Mouse (Mus musculus): ENCODE results near the gene Wdr6. TPM values are rescaled to one million over a fixed set of nuclear protein-coding genes. Genes with fewer than 3 reads are reported as not detected.

The Wdr6 gene
- polyA plus RNA-seq, 1 experiment, result 52.9 TPM

- Histone ChIP-seq H3K79me2 (ENCODE audit: control insufficient read depth, insufficient read depth) (peaks cover 26% of the 10 kb centered on the region), H3K27me3 (ENCODE audit: control insufficient read depth, insufficient read depth, insufficient read length) (no peaks in the 10 kb centered on the region), H3K4me3 (ENCODE audit: insufficient read depth, poor library complexity, severe bottlenecking) (peak within 1 kb of the TSS; percentile 50), H3K36me3 (ENCODE audit: control insufficient read depth, insufficient read depth) (peaks cover 79% of the 10 kb centered on the region), H3K79me3 (ENCODE audit: low read depth) (peaks cover 19% of the 10 kb centered on the region), H3ac (ENCODE audit: control insufficient read depth, insufficient read length, low read depth) (peak within 1 kb of the TSS; percentile 78)
- TF ChIP-seq USF1 (IDR thresholded peaks at IDR 0.05; ENCODE audit: low read depth), result peak; percentile 72
- no peak for TF ChIP-seq FOSL1 (IDR thresholded peaks at IDR 0.05; ENCODE audit: insufficient read depth, low read length, poor library complexity, severe bottlenecking)
- TF ChIP-seq CTCF (IDR thresholded peaks at IDR 0.05; ENCODE audit: control insufficient read depth, insufficient read depth, insufficient read length), result no peak
- peak; percentile 92 for TF ChIP-seq MAX (IDR thresholded peaks at IDR 0.05)
Measured at GRCm38 (mm10) chr9:108560227-108560841, 18.2 kb downstream of the Wdr6 start, which contains the start of gene Impdh2. Gene Impdh2, plus strand, starts transcription at chr9:108560286.

- H3ac ChIP-seq (ENCODE audit: control insufficient read depth, insufficient read length, low read depth), result no peak overlapping the region
- H3K79me3 ChIP-seq (ENCODE audit: low read depth), result peaks cover 19% of the 10 kb centered on the region
- H3K27me3 ChIP-seq (ENCODE audit: control insufficient read depth, insufficient read depth, insufficient read length), result no peaks in the 10 kb centered on the region
- peaks cover 77% of the 10 kb centered on the region for H3K36me3 ChIP-seq (ENCODE audit: control insufficient read depth, insufficient read depth)
- no peak overlapping the region for H3K4me3 ChIP-seq (ENCODE audit: insufficient read depth, poor library complexity, severe bottlenecking)
- H3K79me2 ChIP-seq (ENCODE audit: control insufficient read depth, insufficient read depth), result peaks cover 26% of the 10 kb centered on the region
- TF ChIP-seq MAX (IDR thresholded peaks at IDR 0.05) (no peak), MYOD1 (IDR thresholded peaks at IDR 0.05; ENCODE audit: control insufficient read depth, insufficient read length, low read depth) (no peak), FOSL1 (IDR thresholded peaks at IDR 0.05; ENCODE audit: insufficient read depth, low read length, poor library complexity, severe bottlenecking) (no peak), USF1 (IDR thresholded peaks at IDR 0.05; ENCODE audit: low read depth) (no peak), CEBPB (IDR thresholded peaks at IDR 0.05; ENCODE audit: low read depth) (no peak), MYOG (IDR thresholded peaks at IDR 0.05; ENCODE audit: control insufficient read depth, extremely low read depth, insufficient read length) (no peak)
Measured at GRCm38 (mm10) chr9:108559169-108559568, 19.4 kb downstream of the Wdr6 start.

DNA sequence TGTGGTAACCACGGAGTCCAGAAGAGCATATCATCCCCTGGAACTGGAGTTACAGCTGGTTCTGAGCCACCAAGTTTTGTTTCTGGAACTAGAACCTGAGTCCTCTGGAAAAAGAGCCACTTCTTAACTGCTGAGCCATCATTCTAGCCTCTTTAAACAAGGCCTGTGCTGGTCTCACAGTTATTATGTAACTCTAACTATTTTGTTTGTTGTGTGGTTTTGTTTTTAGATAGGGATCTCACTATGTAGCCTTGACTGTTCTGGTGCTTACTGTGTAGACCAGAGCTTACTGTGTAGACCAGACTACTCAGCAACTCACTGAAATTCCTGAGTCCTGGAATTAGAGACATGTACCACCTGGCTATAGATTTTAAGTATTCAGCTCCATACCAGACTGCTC is 31.7 kb downstream of the Wdr6 start:
- peaks cover 34% of the 10 kb centered on the region for H3K79me2 ChIP-seq (ENCODE audit: control insufficient read depth, insufficient read depth)
- no peak for TF ChIP-seq CEBPB (IDR thresholded peaks at IDR 0.05; ENCODE audit: low read depth)
- TF ChIP-seq USF1 (IDR thresholded peaks at IDR 0.05; ENCODE audit: low read depth), result no peak
- TF ChIP-seq MAX (IDR thresholded peaks at IDR 0.05), result no peak
- TF ChIP-seq CTCF (IDR thresholded peaks at IDR 0.05; ENCODE audit: control insufficient read depth, insufficient read depth, insufficient read length), result no peak
- TF ChIP-seq FOSL1 (IDR thresholded peaks at IDR 0.05; ENCODE audit: insufficient read depth, low read length, poor library complexity, severe bottlenecking), result no peak
- TF ChIP-seq MYOG (IDR thresholded peaks at IDR 0.05; ENCODE audit: control insufficient read depth, extremely low read depth, insufficient read length), result no peak
- no peak for TF ChIP-seq MYOD1 (IDR thresholded peaks at IDR 0.05; ENCODE audit: control insufficient read depth, insufficient read length, low read depth)
- no peak overlapping the region for H3K4me3 ChIP-seq (ENCODE audit: insufficient read depth, poor library complexity, severe bottlenecking)
- H3K79me3 ChIP-seq (ENCODE audit: low read depth), result peaks cover 30% of the 10 kb centered on the region
- H3K36me3 ChIP-seq (ENCODE audit: control insufficient read depth, insufficient read depth), result peaks cover 91% of the 10 kb centered on the region
- H3K27me3 ChIP-seq (ENCODE audit: control insufficient read depth, insufficient read depth, insufficient read length), result no peaks in the 10 kb centered on the region
- H3ac ChIP-seq (ENCODE audit: control insufficient read depth, insufficient read length, low read depth), result no peak overlapping the region

DNA sequence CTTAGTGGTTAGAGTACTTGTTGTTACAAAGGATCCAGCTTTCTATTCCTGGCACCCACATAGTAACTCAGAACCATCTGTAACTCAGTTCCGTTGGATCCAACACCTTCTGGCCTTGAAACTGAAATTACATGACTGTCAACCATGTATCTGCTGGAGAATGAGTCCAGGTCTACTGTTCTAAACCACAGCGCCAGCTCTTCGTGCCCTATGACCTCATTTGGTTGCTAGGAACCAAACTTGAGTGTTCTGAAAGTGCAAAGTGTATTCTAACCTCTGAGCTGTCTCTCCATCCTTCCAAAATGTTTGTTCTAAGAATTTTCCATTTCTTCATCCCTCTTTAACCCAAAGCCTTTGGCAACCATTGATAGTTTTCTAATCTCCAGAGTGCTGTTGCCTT is 32.6 kb downstream of the Wdr6 start:
- Histone ChIP-seq H3K79me3 (ENCODE audit: low read depth) (peaks cover 23% of the 10 kb centered on the region), H3K27me3 (ENCODE audit: control insufficient read depth, insufficient read depth, insufficient read length) (no peaks in the 10 kb centered on the region), H3K79me2 (ENCODE audit: control insufficient read depth, insufficient read depth) (peaks cover 29% of the 10 kb centered on the region), H3ac (ENCODE audit: control insufficient read depth, insufficient read length, low read depth) (no peak overlapping the region), H3K4me3 (ENCODE audit: insufficient read depth, poor library complexity, severe bottlenecking) (no peak overlapping the region), H3K36me3 (ENCODE audit: control insufficient read depth, insufficient read depth) (peaks cover 94% of the 10 kb centered on the region)
- TF ChIP-seq FOSL1 (IDR thresholded peaks at IDR 0.05; ENCODE audit: insufficient read depth, low read length, poor library complexity, severe bottlenecking) (no peak), USF1 (IDR thresholded peaks at IDR 0.05; ENCODE audit: low read depth) (no peak), CEBPB (IDR thresholded peaks at IDR 0.05; ENCODE audit: low read depth) (no peak), MYOG (IDR thresholded peaks at IDR 0.05; ENCODE audit: control insufficient read depth, extremely low read depth, insufficient read length) (no peak), CTCF (IDR thresholded peaks at IDR 0.05; ENCODE audit: control insufficient read depth, insufficient read depth, insufficient read length) (no peak), MYOD1 (IDR thresholded peaks at IDR 0.05; ENCODE audit: control insufficient read depth, insufficient read length, low read depth) (no peak), MAX (IDR thresholded peaks at IDR 0.05) (no peak)

DNA sequence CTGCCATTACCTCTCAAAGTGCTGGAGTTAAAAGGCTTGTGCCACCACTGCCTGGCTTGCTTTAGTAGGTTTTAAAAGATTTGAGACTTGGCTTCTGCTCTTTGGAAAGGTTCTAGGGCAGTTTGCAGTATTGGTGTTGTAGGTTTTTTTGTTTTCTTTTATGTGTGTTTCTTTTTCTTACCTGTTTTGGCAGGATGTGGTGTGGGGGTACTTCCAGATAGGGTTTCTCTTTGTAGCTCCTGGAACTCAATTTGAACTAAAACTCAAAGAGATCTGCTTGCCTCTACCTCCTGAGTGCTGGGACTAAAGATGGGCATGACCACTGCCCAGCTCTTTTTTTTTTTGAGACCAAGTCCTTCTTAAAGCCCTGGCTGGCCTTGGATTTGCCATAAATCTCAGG is 37.7 kb downstream of the Wdr6 start:
- no peaks in the 10 kb centered on the region for H3K27me3 ChIP-seq (ENCODE audit: control insufficient read depth, insufficient read depth, insufficient read length)
- peaks cover 49% of the 10 kb centered on the region for H3K79me2 ChIP-seq (ENCODE audit: control insufficient read depth, insufficient read depth)
- TF ChIP-seq FOSL1 (IDR thresholded peaks at IDR 0.05; ENCODE audit: insufficient read depth, low read length, poor library complexity, severe bottlenecking), result no peak
- TF ChIP-seq USF1 (IDR thresholded peaks at IDR 0.05; ENCODE audit: low read depth), result no peak
- TF ChIP-seq CTCF (IDR thresholded peaks at IDR 0.05; ENCODE audit: control insufficient read depth, insufficient read depth, insufficient read length), result no peak
- TF ChIP-seq CEBPB (IDR thresholded peaks at IDR 0.05; ENCODE audit: low read depth), result no peak
- TF ChIP-seq MAX (IDR thresholded peaks at IDR 0.05), result no peak
- TF ChIP-seq MYOD1 (IDR thresholded peaks at IDR 0.05; ENCODE audit: control insufficient read depth, insufficient read length, low read depth), result no peak
- TF ChIP-seq MYOG (IDR thresholded peaks at IDR 0.05; ENCODE audit: control insufficient read depth, extremely low read depth, insufficient read length), result no peak
- H3K79me3 ChIP-seq (ENCODE audit: low read depth), result peaks cover 21% of the 10 kb centered on the region
- H3K4me3 ChIP-seq (ENCODE audit: insufficient read depth, poor library complexity, severe bottlenecking), result no peak overlapping the region
- H3ac ChIP-seq (ENCODE audit: control insufficient read depth, insufficient read length, low read depth), result no peak overlapping the region
- H3K36me3 ChIP-seq (ENCODE audit: control insufficient read depth, insufficient read depth), result peaks cover 96% of the 10 kb centered on the region

GRCm38 (mm10) chr9:108531496-108531895 is 47.0 kb downstream of the Wdr6 start:
- H3ac ChIP-seq (ENCODE audit: control insufficient read depth, insufficient read length, low read depth), result no peak overlapping the region
- peaks cover 45% of the 10 kb centered on the region for H3K79me3 ChIP-seq (ENCODE audit: low read depth)
- H3K79me2 ChIP-seq (ENCODE audit: control insufficient read depth, insufficient read depth), result peaks cover 73% of the 10 kb centered on the region
- TF ChIP-seq CTCF (IDR thresholded peaks at IDR 0.05; ENCODE audit: control insufficient read depth, insufficient read depth, insufficient read length) (no peak), FOSL1 (IDR thresholded peaks at IDR 0.05; ENCODE audit: insufficient read depth, low read length, poor library complexity, severe bottlenecking) (no peak), CEBPB (IDR thresholded peaks at IDR 0.05; ENCODE audit: low read depth) (no peak), MYOG (IDR thresholded peaks at IDR 0.05; ENCODE audit: control insufficient read depth, extremely low read depth, insufficient read length) (no peak), USF1 (IDR thresholded peaks at IDR 0.05; ENCODE audit: low read depth) (no peak), MYOD1 (IDR thresholded peaks at IDR 0.05; ENCODE audit: control insufficient read depth, insufficient read length, low read depth) (no peak), MAX (IDR thresholded peaks at IDR 0.05) (no peak)
- no peak overlapping the region for H3K4me3 ChIP-seq (ENCODE audit: insufficient read depth, poor library complexity, severe bottlenecking)
- peaks cover 76% of the 10 kb centered on the region for H3K36me3 ChIP-seq (ENCODE audit: control insufficient read depth, insufficient read depth)
- H3K27me3 ChIP-seq (ENCODE audit: control insufficient read depth, insufficient read depth, insufficient read length), result no peaks in the 10 kb centered on the region

All from C2C12 (cell line).